Mouse (Mus musculus) heart, embryonic 15.5 days (tissue): ENCODE results near the gene Med26. TPM values are rescaled to one million over a fixed set of nuclear protein-coding genes. Genes with fewer than 3 reads are reported as not detected.

Experiments
- ATAC-seq: fragments of 200-750 bp; cut with Nextera tagmentation; replicated peaks from 2 replicates; pipeline ENCODE4 v1.8.0; 2017; ENCODE audit warnings: low read depth, moderate TSS enrichment; ENCODE audit not compliant: insufficient number of reproducible peaks, insufficient read depth, low FRiP score
- H3K27ac ChIP-seq: fragments of 300-500 bp; sonication (generic); 2 replicates; pipeline ENCODE4 v1.5.1; 2015; ENCODE audit warnings: mild to moderate bottlenecking, inconsistent platforms
- H3K27me3 ChIP-seq: fragments of 300-500 bp; sonication (generic); 2 replicates; pipeline ENCODE4 v1.6.1; 2015; ENCODE audit warnings: inconsistent platforms
- H3K36me3 ChIP-seq: fragments of 300-500 bp; sonication (generic); 2 replicates; pipeline ENCODE4 v1.6.1; 2015; ENCODE audit warnings: mild to moderate bottlenecking, inconsistent platforms
- H3K4me1 ChIP-seq: fragments of 300-500 bp; sonication (generic); replicated peaks from 2 replicates; pipeline ENCODE4 v1.6.1; 2015; ENCODE audit warnings: inconsistent platforms
- H3K4me2 ChIP-seq: fragments of 300-500 bp; sonication (generic); 2 replicates; pipeline ENCODE4 v1.6.1; 2015; ENCODE audit warnings: inconsistent platforms, mild to moderate bottlenecking, moderate library complexity
- H3K4me3 ChIP-seq: fragments of 300-500 bp; sonication (generic); 2 replicates; pipeline ENCODE4 v1.5.1; 2015; ENCODE audit warnings: mild to moderate bottlenecking, inconsistent platforms
- H3K9ac ChIP-seq: fragments of 300-500 bp; sonication (generic); 2 replicates; pipeline ENCODE4 v1.6.1; 2015; ENCODE audit warnings: mild to moderate bottlenecking, inconsistent platforms
- H3K9me3 ChIP-seq: fragments of 300-500 bp; sonication (generic); replicated peaks from 2 replicates; pipeline ENCODE4 v1.6.1; 2016; ENCODE audit warnings: inconsistent platforms
- WGBS: fragments of 180-500 bp; shearing (Covaris S2); methylation state at CpG from one replicate; pipeline ENCODE4 v1.1.7; 2015; ENCODE audit warnings: mixed read lengths; 5-methylcytosine and 5-hydroxymethylcytosine counted together
- polyA plus RNA-seq: library from polyadenylated mRNA; unstranded; fragments of >200 nt; fragmentation: Nextera tagmentation; extraction: Ambion mirVana; gene quantifications from 2 replicates; pipeline ENCODE4 v1.2.1, GENCODE M21; 2015

Gene Med26
- polyA plus RNA-seq, 1 experiment from 2014 or later, result 8.8 TPM

DNA sequence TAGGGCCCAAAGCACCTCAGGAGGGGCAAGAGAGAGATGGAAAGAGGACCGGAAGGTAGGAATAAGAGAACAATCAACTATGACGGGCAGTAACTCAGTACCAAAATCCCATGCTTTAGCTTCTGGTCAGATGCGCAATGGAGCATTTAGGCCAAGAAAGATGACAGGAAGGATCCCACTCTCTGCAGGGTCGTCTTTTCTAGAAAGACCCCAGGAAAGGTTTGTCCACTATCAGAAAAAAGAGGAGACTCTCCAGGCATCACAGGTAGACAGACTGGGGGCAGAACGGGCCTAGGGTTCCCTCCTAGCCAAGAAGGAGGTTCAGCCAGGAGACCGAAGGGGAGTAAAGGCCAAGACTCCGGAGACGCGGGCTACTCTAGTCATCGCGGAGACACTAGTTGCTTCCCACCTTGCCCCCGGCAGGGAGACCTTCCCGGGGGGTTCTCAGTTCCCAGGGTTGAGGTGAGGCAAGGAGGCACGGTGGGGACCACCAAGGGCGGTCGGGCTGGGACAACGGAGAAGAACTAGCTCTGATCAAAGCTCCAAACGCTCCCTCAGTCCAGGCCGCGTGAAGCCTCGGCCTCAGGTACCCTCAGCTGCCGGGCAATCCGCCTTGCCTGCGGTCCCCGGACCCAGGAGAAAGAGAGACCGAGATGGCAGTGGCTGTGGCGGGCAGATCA lies 808 bp downstream of the Med26 start:
- peak overlapping the region; percentile 94 for H3K4me2 ChIP-seq
- peaks cover 5% of the 10 kb centered on the region; the same call in 1 of the 2 replicates for H3K36me3 ChIP-seq
- ATAC-seq, result 0 out of 2 replicates have a peak, but pooled peaks have one; percentile 0
- peaks cover 33% of the 10 kb centered on the region for H3K4me1 ChIP-seq
- peak overlapping the region; percentile 99 for H3K9ac ChIP-seq
- 2% methylated on average over 27 of the region's 27 CpGs for WGBS
- peak overlapping the region; percentile 89 for H3K4me3 ChIP-seq
- H3K27ac ChIP-seq, result peak overlapping the region; percentile 98
- H3K9me3 ChIP-seq, result no peaks in the 10 kb centered on the region
- H3K27me3 ChIP-seq, result no peaks in the 10 kb centered on the region

GRCm38 (mm10) chr8:72539234-72539633 lies 8.8 kb downstream of the Med26 start:
- Histone ChIP-seq H3K9ac (no peak overlapping the region), H3K9me3 (no peaks in the 10 kb centered on the region), H3K4me3 (no peak overlapping the region), H3K36me3 (peaks cover 4% of the 10 kb centered on the region; the same call in 1 of the 2 replicates), H3K4me1 (peaks cover 7% of the 10 kb centered on the region; the same call in 1 of the 2 replicates), H3K27ac (no peak overlapping the region), H3K4me2 (no peak overlapping the region), H3K27me3 (no peaks in the 10 kb centered on the region)
- ATAC-seq, result no peak

GRCm38 (mm10) chr8:72534888-72535287 lies 13.2 kb downstream of the Med26 start:
- WGBS, result 91% methylated on average over 3 of the region's 3 CpGs
- ATAC-seq, result no peak
- no peak overlapping the region for H3K9ac ChIP-seq

DNA sequence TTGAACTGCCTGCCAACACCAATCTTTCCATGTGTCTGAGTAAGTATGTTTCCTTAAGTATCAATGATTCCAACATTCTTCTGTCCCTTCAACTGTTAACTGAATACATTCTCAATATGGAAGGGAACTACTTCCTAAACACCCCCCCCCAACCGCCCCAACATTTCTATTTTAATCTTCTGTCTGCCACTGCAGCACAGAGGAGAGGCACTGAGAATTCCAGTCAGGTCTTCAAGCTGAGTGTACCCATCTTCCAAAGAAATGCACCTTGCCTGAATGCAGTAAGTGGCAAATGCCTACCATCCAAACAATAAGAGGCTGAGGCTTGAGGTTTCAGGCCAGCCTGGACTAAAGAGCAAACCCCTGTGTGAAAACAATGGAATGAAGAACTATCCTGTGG lies 16.0 kb downstream of the Med26 start:
- Histone ChIP-seq H3K9ac (no peak overlapping the region), H3K27me3 (no peaks in the 10 kb centered on the region), H3K4me1 (peaks cover 5% of the 10 kb centered on the region), H3K4me3 (no peak overlapping the region), H3K27ac (no peak overlapping the region), H3K4me2 (no peak overlapping the region), H3K36me3 (no peaks in the 10 kb centered on the region), H3K9me3 (no peaks in the 10 kb centered on the region)
- 56% methylated on average over 1 of the region's 1 CpGs for WGBS
- no peak for ATAC-seq

More at GRCm38 (mm10) chr8:72534888-72535287, 13.2 kb downstream of the Med26 start:
- H3K9me3 ChIP-seq, result no peaks in the 10 kb centered on the region
- H3K36me3 ChIP-seq, result no peaks in the 10 kb centered on the region
- H3K4me1 ChIP-seq, result peaks cover 9% of the 10 kb centered on the region
- no peak overlapping the region for H3K4me2 ChIP-seq
- no peak overlapping the region for H3K4me3 ChIP-seq
- H3K27ac ChIP-seq, result no peak overlapping the region
- no peaks in the 10 kb centered on the region for H3K27me3 ChIP-seq

DNA sequence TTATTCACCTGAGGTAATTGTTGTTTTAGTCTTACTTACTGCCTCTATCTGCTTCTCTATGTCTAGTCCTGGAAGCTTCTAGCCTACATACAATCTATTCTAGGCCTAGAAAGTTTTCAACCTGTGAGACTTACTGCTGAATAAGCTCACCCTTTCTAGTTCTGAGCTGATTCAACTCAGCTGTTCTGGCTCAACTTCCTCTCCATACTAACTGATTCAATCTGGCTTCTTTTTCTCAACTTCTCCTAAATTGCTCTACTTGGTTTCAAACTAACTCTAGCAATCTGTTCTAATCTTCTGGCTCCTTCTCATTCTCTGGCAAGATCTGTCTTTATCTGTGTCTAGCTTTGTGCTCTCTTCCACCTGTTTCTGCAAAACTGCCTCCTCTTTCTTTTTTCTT lies 26.2 kb downstream of the Med26 start:
- Histone ChIP-seq H3K36me3 (no peaks in the 10 kb centered on the region), H3K4me1 (peaks cover 15% of the 10 kb centered on the region), H3K9me3 (no peaks in the 10 kb centered on the region), H3K4me3 (no peak overlapping the region), H3K9ac (no peak overlapping the region), H3K27me3 (no peaks in the 10 kb centered on the region), H3K27ac (no peak overlapping the region), H3K4me2 (no peak overlapping the region)
- ATAC-seq, result no peak

GRCm38 (mm10) chr8:72517421-72517988 lies 30.6 kb downstream of the Med26 start:
- peak overlapping the region; percentile 45; the same call in 1 of the 2 replicates for H3K4me2 ChIP-seq
- H3K27ac ChIP-seq, result peak overlapping the region; percentile 81
- no peak overlapping the region for H3K9ac ChIP-seq
- ATAC-seq, result peak; percentile 51; the same call in 1 of the 2 replicates
- H3K27me3 ChIP-seq, result no peaks in the 10 kb centered on the region
- no peaks in the 10 kb centered on the region for H3K36me3 ChIP-seq
- no peak overlapping the region for H3K4me3 ChIP-seq
- H3K4me1 ChIP-seq, result peaks cover 27% of the 10 kb centered on the region
- H3K9me3 ChIP-seq, result no peaks in the 10 kb centered on the region
- WGBS, result 53% methylated on average over 7 of the region's 7 CpGs

DNA sequence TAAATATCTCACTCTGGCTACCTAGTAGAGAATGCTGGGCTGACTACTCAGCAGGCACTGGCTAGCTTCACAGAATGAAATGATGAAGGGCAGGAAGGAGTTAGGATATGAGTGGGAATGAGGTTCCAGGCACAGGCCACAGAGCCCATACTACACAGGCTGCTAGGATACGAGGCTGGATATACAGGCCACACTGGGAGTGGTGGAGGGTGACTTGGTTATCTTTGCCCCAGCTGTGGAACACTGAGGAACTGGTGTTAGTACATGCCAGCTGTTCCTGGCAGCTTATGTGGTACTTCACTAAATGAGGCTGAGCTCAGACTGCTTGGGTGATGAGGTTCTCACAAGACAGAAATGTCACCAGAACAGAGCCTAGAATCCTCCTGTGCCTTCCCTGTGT lies 34.9 kb downstream of the Med26 start:
- Histone ChIP-seq H3K27ac (peak overlapping the region; percentile 68), H3K4me1 (peaks cover 42% of the 10 kb centered on the region), H3K9me3 (no peaks in the 10 kb centered on the region), H3K4me2 (no peak overlapping the region), H3K9ac (no peak overlapping the region), H3K36me3 (no peaks in the 10 kb centered on the region), H3K27me3 (no peaks in the 10 kb centered on the region), H3K4me3 (no peak overlapping the region)
- WGBS, result 38% methylated on average over 1 of the region's 1 CpGs
- ATAC-seq, result no peak

- Histone ChIP-seq H3K27ac (peak overlapping the region; percentile 68), H3K4me2 (no peak overlapping the region), H3K9ac (no peak overlapping the region), H3K27me3 (no peaks in the 10 kb centered on the region), H3K36me3 (no peaks in the 10 kb centered on the region), H3K4me3 (no peak overlapping the region), H3K9me3 (no peaks in the 10 kb centered on the region), H3K4me1 (peaks cover 43% of the 10 kb centered on the region)
- no peak; the same call in 1 of the 2 replicates for ATAC-seq
- WGBS, result 68% methylated on average over 1 of the region's 1 CpGs
Measured at GRCm38 (mm10) chr8:72512648-72513047, 35.4 kb downstream of the Med26 start.

- H3K4me3 ChIP-seq, result no peak overlapping the region
- peaks cover 67% of the 10 kb centered on the region for H3K4me1 ChIP-seq
- 84% methylated on average over 1 of the region's 1 CpGs for WGBS
- no peak for ATAC-seq
- no peaks in the 10 kb centered on the region for H3K27me3 ChIP-seq
- no peak overlapping the region for H3K9ac ChIP-seq
- no peaks in the 10 kb centered on the region for H3K36me3 ChIP-seq
- no peak overlapping the region for H3K4me2 ChIP-seq
- no peaks in the 10 kb centered on the region for H3K9me3 ChIP-seq
- H3K27ac ChIP-seq, result no peak overlapping the region
Measured at GRCm38 (mm10) chr8:72507505-72507904, 40.6 kb downstream of the Med26 start.

- H3K4me1 ChIP-seq, result peaks cover 70% of the 10 kb centered on the region
- H3K27ac ChIP-seq, result no peak overlapping the region
- no peak for ATAC-seq
- H3K36me3 ChIP-seq, result no peaks in the 10 kb centered on the region
- no peaks in the 10 kb centered on the region for H3K27me3 ChIP-seq
- H3K9ac ChIP-seq, result 0 out of 2 replicates have a peak overlapping the region, but pooled peaks have one; percentile 19
- no peak overlapping the region for H3K4me3 ChIP-seq
- no peaks in the 10 kb centered on the region for H3K9me3 ChIP-seq
- H3K4me2 ChIP-seq, result no peak overlapping the region
Measured at GRCm38 (mm10) chr8:72504637-72505314, 43.3 kb downstream of the Med26 start.

- Histone ChIP-seq H3K4me1 (peaks cover 74% of the 10 kb centered on the region), H3K9ac (no peak overlapping the region), H3K4me2 (no peak overlapping the region), H3K27ac (no peak overlapping the region), H3K4me3 (no peak overlapping the region), H3K27me3 (no peaks in the 10 kb centered on the region), H3K9me3 (no peaks in the 10 kb centered on the region), H3K36me3 (no peaks in the 10 kb centered on the region)
- no peak for ATAC-seq
Measured at GRCm38 (mm10) chr8:72504137-72504536, 43.9 kb downstream of the Med26 start.
